Mouse (Mus musculus): ENCODE results near the gene Pdcd2l.

Gene Pdcd2l

GRCm38 (mm10) chr7:34139493-34139892 is 57.0 kb downstream of the Pdcd2l start:
- no peak for DNase-seq (ENCODE audit: low spot score)
